Mouse (Mus musculus): ENCODE measurements around the gene Mettl17.

The Mettl17 gene

GRCm38 (mm10) chr14:51896019-51896418 lies 11.4 kb downstream of the Mettl17 start:
- DNase-seq (ENCODE audit: low read depth in 2 of 2, low spot score in 2 of 2), result no peak

- no peak for DNase-seq (ENCODE audit: low read depth in 2 of 2, low spot score in 2 of 2)
Observed at GRCm38 (mm10) chr14:51896539-51897170, 12.0 kb downstream of the Mettl17 start.

- DNase-seq (ENCODE audit: low read depth in 2 of 2, low spot score in 2 of 2), result no peak
Observed at GRCm38 (mm10) chr14:51899351-51899750, 14.7 kb downstream of the Mettl17 start.

- peak; percentile 62 to 76 for DNase-seq (ENCODE audit: low read depth in 2 of 2, low spot score in 2 of 2)
Observed at GRCm38 (mm10) chr14:51902806-51903710, 18.4 kb downstream of the Mettl17 start.

GRCm38 (mm10) chr14:51903782-51904181 lies 19.1 kb downstream of the Mettl17 start:
- DNase-seq (ENCODE audit: low read depth in 2 of 2, low spot score in 2 of 2), result no peak

GRCm38 (mm10) chr14:51904706-51905105 lies 20.1 kb downstream of the Mettl17 start:
- no peak for DNase-seq (ENCODE audit: low read depth in 2 of 2, low spot score in 2 of 2)

- no peak for DNase-seq (ENCODE audit: low read depth in 2 of 2, low spot score in 2 of 2)
Observed at GRCm38 (mm10) chr14:51906102-51906501, 21.5 kb downstream of the Mettl17 start.

GRCm38 (mm10) chr14:51911301-51911700 lies 26.7 kb downstream of the Mettl17 start:
- DNase-seq (ENCODE audit: low read depth in 2 of 2, low spot score in 2 of 2), result no peak

GRCm38 (mm10) chr14:51912391-51913061 lies 27.9 kb downstream of the Mettl17 start:
- DNase-seq (ENCODE audit: low read depth in 2 of 2, low spot score in 2 of 2), result no peak

- DNase-seq (ENCODE audit: low read depth in 2 of 2, low spot score in 2 of 2), result peak; percentile 86 to 89
Observed at GRCm38 (mm10) chr14:51913062-51913959, 28.7 kb downstream of the Mettl17 start.

GRCm38 (mm10) chr14:51913960-51914762 lies 29.5 kb downstream of the Mettl17 start, which contains the start of gene Ndrg2:
Ndrg2 (minus strand) TSS chr14:51914158.
- peak in 1 of 2 experiments; percentile 5 for DNase-seq (ENCODE audit: low read depth in 2 of 2, low spot score in 2 of 2)

- no peak for DNase-seq (ENCODE audit: low read depth in 2 of 2, low spot score in 2 of 2)
Observed at GRCm38 (mm10) chr14:51915030-51915429, 30.4 kb downstream of the Mettl17 start.

GRCm38 (mm10) chr14:51916539-51916938 lies 31.9 kb downstream of the Mettl17 start:
- DNase-seq (ENCODE audit: low read depth in 2 of 2, low spot score in 2 of 2), result no peak

GRCm38 (mm10) chr14:51918125-51918524 lies 33.5 kb downstream of the Mettl17 start, which contains the start of gene Tppp2:
Tppp2 (plus strand) TSS chr14:51918425.
- no peak for DNase-seq (ENCODE audit: low read depth in 2 of 2, low spot score in 2 of 2)

- DNase-seq (ENCODE audit: low read depth in 2 of 2, low spot score in 2 of 2), result no peak
Observed at GRCm38 (mm10) chr14:51918966-51919365, 34.3 kb downstream of the Mettl17 start.

- DNase-seq (ENCODE audit: low read depth in 2 of 2, low spot score in 2 of 2), result no peak
Observed at GRCm38 (mm10) chr14:51921759-51922570, 37.3 kb downstream of the Mettl17 start.

- DNase-seq (ENCODE audit: low read depth in 2 of 2, low spot score in 2 of 2), result no peak
Observed at GRCm38 (mm10) chr14:51922571-51922865, 37.9 kb downstream of the Mettl17 start, which contains the start of gene Rnase13. Rnase13 (minus strand) TSS chr14:51922773.

- no peak for DNase-seq (ENCODE audit: low read depth in 2 of 2, low spot score in 2 of 2)
Observed at GRCm38 (mm10) chr14:51922910-51923309, 38.3 kb downstream of the Mettl17 start.

GRCm38 (mm10) chr14:51923492-51923891 lies 38.9 kb downstream of the Mettl17 start:
- no peak for DNase-seq (ENCODE audit: low read depth in 2 of 2, low spot score in 2 of 2)
